Mouse (Mus musculus) heart, postnatal 0 days (tissue): Measurements from ENCODE around the gene Plin5.

ENCODE experiments used
- CTCF ChIP-seq: IDR thresholded peaks from 2 replicates; pipeline ENCODE4 v1.5.1; 2016; ENCODE audit warnings: antibody characterized with exemption, control low read depth, low read depth
- EP300 ChIP-seq: IDR thresholded peaks from 2 replicates; pipeline ENCODE4 v1.6.1; 2016; ENCODE audit warnings: antibody characterized with exemption, low read depth

GRCm38 (mm10) chr17:56102927-56103326 is 14.5 kb downstream of the Plin5 start:
- TF ChIP-seq CTCF (no peak), EP300 (no peak)
